Mouse (Mus musculus): Measurements from ENCODE around the gene Pcdh7.

- TF ChIP-seq CTCF (IDR thresholded peaks at IDR 0.05; ENCODE audit: low read depth), result no peak
- TF ChIP-seq EP300 (IDR thresholded peaks at IDR 0.05; ENCODE audit: low read depth), result no peak
These were observed 62.8 kb downstream of the Pcdh7 start for GRCm38 (mm10) chr5:57780574-57780973.

All from liver, embryonic 14.5 days (tissue).